Mouse (Mus musculus) ES-Bruce4 (cell line): Measurements from ENCODE around the gene Atxn7l2. TPM values are rescaled to one million over a fixed set of nuclear protein-coding genes. Genes with fewer than 3 reads are reported as not detected.

Experiments
- H3K27ac ChIP-seq: 2 replicates; pipeline ENCODE4 v1.5.1; 2012; ENCODE audit warnings: low read length, inconsistent platforms; ENCODE audit not compliant: insufficient read depth
- H3K27me3 ChIP-seq: 2 replicates; pipeline ENCODE4 v1.6.1; 2012; ENCODE audit warnings: mild to moderate bottlenecking, low read length, inconsistent platforms; ENCODE audit not compliant: control insufficient read depth, poor library complexity, insufficient read depth, severe bottlenecking
- H3K36me3 ChIP-seq: 2 replicates; pipeline ENCODE4 v1.6.1; 2012; ENCODE audit warnings: inconsistent platforms, mild to moderate bottlenecking, low read length, moderate library complexity; ENCODE audit not compliant: control insufficient read depth, poor library complexity, insufficient read depth, severe bottlenecking
- H3K4me1 ChIP-seq: one replicate; pipeline ENCODE4 v1.8.1; 2011; ENCODE audit warnings: low read length; ENCODE audit not compliant: control insufficient read depth, insufficient read depth
- H3K4me3 ChIP-seq: 2 replicates; pipeline ENCODE4 v1.5.1; 2011; ENCODE audit warnings: low read depth, mild to moderate bottlenecking, low read length
- H3K9ac ChIP-seq: 2 replicates; pipeline ENCODE4 v1.6.1; 2012; ENCODE audit warnings: low read depth, mild to moderate bottlenecking, inconsistent platforms; ENCODE audit not compliant: poor library complexity, severe bottlenecking
- H3K9me3 ChIP-seq: replicated peaks from 2 replicates; pipeline ENCODE4 v1.6.1; 2012; ENCODE audit warnings: mild to moderate bottlenecking, low read length, inconsistent platforms; ENCODE audit not compliant: control insufficient read depth, poor library complexity, insufficient read depth, severe bottlenecking
- CTCF ChIP-seq: IDR thresholded peaks from one replicate; pipeline ENCODE4 v1.8.1; 2011; ENCODE audit warnings: low read depth, low read length
- EP300 ChIP-seq: IDR thresholded peaks from 2 replicates; pipeline ENCODE4 v1.6.1; 2011; ENCODE audit warnings: low read depth, low read length; ENCODE audit not compliant: insufficient read depth
- POLR2A ChIP-seq: IDR thresholded peaks from one replicate; pipeline ENCODE4 v1.8.1; 2011; ENCODE audit warnings: low read length; ENCODE audit not compliant: insufficient read depth
- polyA plus RNA-seq: library from polyadenylated mRNA; stranded (reverse); fragments of >200 nt; gene quantifications from 2 replicates; pipeline ENCODE4 v1.2.4, GENCODE M21; 2011; ENCODE audit warnings: low read depth; ENCODE audit not compliant: missing spikeins, insufficient read depth, insufficient read length

The Atxn7l2 gene
- polyA plus RNA-seq, 1 experiment, result 4.3 TPM

- H3K9ac ChIP-seq, result no peak overlapping the region
- TF ChIP-seq CTCF, result no peak
- TF ChIP-seq EP300, result no peak
- no peak for TF ChIP-seq POLR2A
- no peaks in the 10 kb centered on the region for H3K4me1 ChIP-seq
- H3K27ac ChIP-seq, result no peak overlapping the region
- H3K9me3 ChIP-seq, result no peaks in the 10 kb centered on the region
- H3K27me3 ChIP-seq, result no peaks in the 10 kb centered on the region
- H3K36me3 ChIP-seq, result no peaks in the 10 kb centered on the region
- no peak overlapping the region for H3K4me3 ChIP-seq
These were observed 35.8 kb downstream of the Atxn7l2 start for GRCm38 (mm10) chr3:108174672-108175531.

- Histone ChIP-seq H3K9me3 (no peaks in the 10 kb centered on the region), H3K4me1 (no peaks in the 10 kb centered on the region), H3K27ac (no peak overlapping the region), H3K27me3 (no peaks in the 10 kb centered on the region), H3K4me3 (no peak overlapping the region), H3K9ac (no peak overlapping the region), H3K36me3 (no peaks in the 10 kb centered on the region)
- no peak for TF ChIP-seq EP300
- TF ChIP-seq POLR2A, result no peak
- no peak for TF ChIP-seq CTCF
These were observed 41.5 kb downstream of the Atxn7l2 start for GRCm38 (mm10) chr3:108169199-108169598.

GRCm38 (mm10) chr3:108167499-108167898 lies 43.2 kb downstream of the Atxn7l2 start:
- no peak overlapping the region for H3K9ac ChIP-seq

GRCm38 (mm10) chr3:108166486-108167211 lies 44.1 kb downstream of the Atxn7l2 start:
- TF ChIP-seq CTCF, result peak; percentile 27
- no peak for TF ChIP-seq POLR2A
- Histone ChIP-seq H3K27me3 (no peaks in the 10 kb centered on the region), H3K9me3 (no peaks in the 10 kb centered on the region), H3K27ac (no peak overlapping the region), H3K4me3 (no peak overlapping the region), H3K9ac (no peak overlapping the region), H3K4me1 (no peaks in the 10 kb centered on the region), H3K36me3 (no peaks in the 10 kb centered on the region)

More at GRCm38 (mm10) chr3:108167499-108167898, 43.2 kb downstream of the Atxn7l2 start:
- Histone ChIP-seq H3K27ac (no peak overlapping the region), H3K36me3 (no peaks in the 10 kb centered on the region), H3K4me3 (no peak overlapping the region), H3K4me1 (no peaks in the 10 kb centered on the region), H3K9me3 (no peaks in the 10 kb centered on the region), H3K27me3 (no peaks in the 10 kb centered on the region)
- TF ChIP-seq EP300 (no peak), CTCF (no peak), POLR2A (no peak)

- Histone ChIP-seq H3K27me3 (no peaks in the 10 kb centered on the region), H3K9me3 (no peaks in the 10 kb centered on the region), H3K4me3 (no peak overlapping the region), H3K4me1 (no peaks in the 10 kb centered on the region), H3K27ac (no peak overlapping the region), H3K9ac (no peak overlapping the region), H3K36me3 (no peaks in the 10 kb centered on the region)
- no peak for TF ChIP-seq EP300
- TF ChIP-seq POLR2A, result no peak
- no peak for TF ChIP-seq CTCF
These were observed 45.0 kb downstream of the Atxn7l2 start for GRCm38 (mm10) chr3:108165532-108166315.
